Mouse (Mus musculus) hematopoietic multipotent progenitor cell, adult 10-12 weeks (in vitro differentiated cells): Measurements from ENCODE around the gene Dhrs7. TPM values are rescaled to one million over a fixed set of nuclear protein-coding genes. Genes with fewer than 3 reads are reported as not detected.

Source experiments
- polyA plus RNA-seq: library from polyadenylated mRNA; stranded (reverse); fragments of >175 nt; gene quantifications from 2 replicates; pipeline ENCODE4 v1.2.3, GENCODE M21; 2012; ENCODE audit warnings: low replicate concordance

Dhrs7 gene
- polyA plus RNA-seq = 2.7 and 16.4 TPM in 2 replicates

GRCm38 (mm10) chr12:72664735-72665337 lies at the start of gene Dhrs7:
TSS of gene Dhrs7 (minus strand) at chr12:72664909.

GRCm38 (mm10) chr12:72649611-72650330 lies 14.9 kb downstream of the Dhrs7 start, which contains the start of gene Gm4756:
TSS of gene Gm4756 (minus strand) at chr12:72649661.

Other genes with a start within 250 kb of the Dhrs7 start
- gene Lrrc9, start 223.0 kb downstream of the Dhrs7 start, polyA plus RNA-seq = not detected in 2 replicates
- gene Pcnx4, start 128.5 kb downstream of the Dhrs7 start, polyA plus RNA-seq = 1.1 and 1.2 TPM in 2 replicates
- gene Gm4756, start 15.2 kb downstream of the Dhrs7 start, polyA plus RNA-seq = not detected in 2 replicates
- gene Ppm1a, start 92.5 kb upstream of the Dhrs7 start, polyA plus RNA-seq = 12.7 and 14.4 TPM in 2 replicates